Mouse (Mus musculus) pancreas, adult 10 weeks (tissue): Measurements from ENCODE around the gene Slc25a25. TPM values are rescaled to one million over a fixed set of nuclear protein-coding genes. Genes with fewer than 3 reads are reported as not detected.

Experiments
- polyA plus RNA-seq: library from polyadenylated mRNA; stranded (reverse); fragments of 350-450 nt; fragmentation: Illumina TruSeq; extraction: RNeasy Lipid Tissue Mini Kit (QIAGEN cat#74804); gene quantifications from one replicate; pipeline ENCODE4 v1.2.3, GENCODE M21; 2015; ENCODE audit warnings: low read depth, low replicate concordance; ENCODE audit not compliant: insufficient read depth

Gene Slc25a25
- polyA plus RNA-seq: 4.5 TPM

DNA sequence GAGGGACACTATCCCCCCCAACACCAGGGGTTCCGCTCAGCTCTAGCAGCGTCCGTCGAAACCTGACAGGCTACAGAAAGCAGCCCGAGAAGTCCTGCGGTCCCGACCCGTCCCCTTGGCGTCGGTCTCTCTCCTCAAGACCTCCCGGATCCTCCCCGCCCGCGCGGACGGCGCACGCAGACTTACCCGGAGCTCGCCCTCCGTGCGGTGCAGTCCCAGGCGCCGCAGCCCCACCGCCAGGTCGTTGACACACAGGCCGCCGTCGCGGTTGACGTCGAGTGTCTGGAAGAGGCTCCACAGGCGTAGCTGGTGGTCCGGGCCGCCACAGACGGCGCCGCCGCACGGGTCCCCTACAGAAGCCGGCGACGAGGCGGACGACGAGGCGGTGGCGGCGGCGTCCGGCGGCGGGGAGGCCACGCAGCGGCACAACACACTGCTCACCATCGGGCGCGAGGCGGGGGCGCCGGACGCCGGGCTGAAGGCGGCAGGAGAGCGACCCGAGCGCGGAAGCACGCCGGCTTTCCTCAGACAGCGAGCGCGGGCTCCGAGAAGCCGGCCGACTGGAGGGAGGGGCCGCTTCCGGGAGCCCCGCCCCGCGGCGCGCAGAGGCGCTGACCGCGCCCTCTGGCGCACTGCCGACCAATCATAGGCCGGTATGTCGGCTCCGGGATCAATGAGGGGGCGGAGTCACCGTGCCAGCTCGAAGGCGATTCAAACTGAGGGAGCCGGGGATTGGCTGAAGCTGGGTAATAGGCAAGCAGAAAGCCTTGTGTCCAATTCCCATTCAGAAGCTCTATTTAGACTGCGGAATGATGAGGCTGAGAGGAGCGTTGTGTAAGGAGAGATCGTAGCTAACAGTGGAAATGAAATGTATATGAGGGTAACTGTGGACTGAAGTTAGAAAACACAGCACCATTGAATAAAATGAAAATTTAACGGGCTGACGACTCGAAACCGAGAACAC is at the start of gene Slc25a25:
Gene Slc25a25 (minus strand): TSS at position 565 of the 964 bp plus-strand sequence.

DNA sequence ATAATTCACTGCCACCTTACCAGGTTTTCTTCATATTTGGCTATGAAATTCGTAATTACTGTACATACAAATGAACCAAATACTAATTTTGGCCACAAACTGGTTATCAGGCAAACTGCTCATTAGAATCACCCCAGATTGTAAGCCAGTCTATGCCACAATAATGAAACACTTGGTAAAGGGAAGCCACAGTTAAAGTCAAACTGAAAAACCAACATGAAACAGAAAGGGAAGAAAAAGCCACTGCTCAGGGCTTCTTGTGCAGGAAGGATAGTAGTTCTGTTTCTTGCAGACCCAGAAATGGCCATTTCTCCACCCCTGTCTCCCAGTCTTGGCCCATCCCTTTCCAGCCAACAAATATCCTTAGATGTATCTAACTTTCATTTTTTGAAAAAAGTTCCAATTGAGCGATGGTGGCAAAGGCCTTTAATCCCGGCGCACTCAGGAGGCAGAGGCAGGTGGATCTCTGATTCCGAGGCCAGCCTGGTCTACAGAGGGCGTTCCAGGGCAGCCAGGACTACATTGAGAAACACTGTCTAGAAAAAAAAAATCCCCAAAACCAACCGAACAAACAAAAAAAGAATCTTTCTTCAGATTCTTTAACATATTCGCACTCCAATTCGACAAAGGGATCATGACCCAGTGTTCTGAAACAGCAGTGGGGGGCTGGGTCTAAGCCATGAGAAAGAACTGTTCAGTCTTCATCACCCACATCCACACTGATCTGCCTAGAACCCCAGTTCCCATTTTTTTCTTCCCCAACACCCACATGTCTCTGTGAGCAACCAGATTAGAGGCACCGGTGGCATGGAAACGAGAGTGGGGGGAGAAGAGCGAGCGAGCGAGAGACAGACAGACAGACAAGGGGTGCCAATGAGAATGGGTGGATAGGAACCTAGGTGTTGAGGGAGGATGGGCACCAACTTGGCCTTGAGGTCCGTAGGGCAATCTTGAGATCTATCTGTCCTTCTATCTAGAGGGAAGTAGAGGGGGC is 1.2 kb downstream of the Slc25a25 start, which contains the start of gene Naif1:
Gene Naif1 (plus strand): TSS at position 697 of the 994 bp plus-strand sequence.

DNA sequence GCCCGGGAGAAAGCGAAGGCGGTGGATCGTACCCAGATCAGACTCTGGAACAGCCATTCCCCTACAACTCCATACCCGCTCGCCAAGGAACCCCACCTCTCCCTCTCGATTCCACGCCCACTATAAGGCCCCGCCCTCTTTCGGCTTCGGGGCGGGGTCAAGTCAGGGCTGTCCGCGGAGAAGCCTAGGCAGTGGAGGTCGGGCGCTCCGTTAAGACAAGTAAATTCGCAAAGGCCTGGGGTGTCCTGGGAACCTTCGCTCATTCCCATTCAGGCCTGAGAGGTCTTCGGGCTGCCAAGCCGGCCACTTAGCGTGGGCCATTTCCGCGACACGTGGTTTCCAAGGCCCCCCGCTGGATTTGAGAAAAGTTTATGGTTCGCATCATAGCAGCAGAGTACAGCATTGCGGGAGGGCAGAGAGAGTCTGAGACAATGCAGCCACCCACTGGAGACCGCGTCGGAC is 55.7 kb downstream of the Slc25a25 start, which contains the start of gene Ptges2:
Gene Ptges2 (plus strand): TSS at position 413 of the 462 bp plus-strand sequence.

DNA sequence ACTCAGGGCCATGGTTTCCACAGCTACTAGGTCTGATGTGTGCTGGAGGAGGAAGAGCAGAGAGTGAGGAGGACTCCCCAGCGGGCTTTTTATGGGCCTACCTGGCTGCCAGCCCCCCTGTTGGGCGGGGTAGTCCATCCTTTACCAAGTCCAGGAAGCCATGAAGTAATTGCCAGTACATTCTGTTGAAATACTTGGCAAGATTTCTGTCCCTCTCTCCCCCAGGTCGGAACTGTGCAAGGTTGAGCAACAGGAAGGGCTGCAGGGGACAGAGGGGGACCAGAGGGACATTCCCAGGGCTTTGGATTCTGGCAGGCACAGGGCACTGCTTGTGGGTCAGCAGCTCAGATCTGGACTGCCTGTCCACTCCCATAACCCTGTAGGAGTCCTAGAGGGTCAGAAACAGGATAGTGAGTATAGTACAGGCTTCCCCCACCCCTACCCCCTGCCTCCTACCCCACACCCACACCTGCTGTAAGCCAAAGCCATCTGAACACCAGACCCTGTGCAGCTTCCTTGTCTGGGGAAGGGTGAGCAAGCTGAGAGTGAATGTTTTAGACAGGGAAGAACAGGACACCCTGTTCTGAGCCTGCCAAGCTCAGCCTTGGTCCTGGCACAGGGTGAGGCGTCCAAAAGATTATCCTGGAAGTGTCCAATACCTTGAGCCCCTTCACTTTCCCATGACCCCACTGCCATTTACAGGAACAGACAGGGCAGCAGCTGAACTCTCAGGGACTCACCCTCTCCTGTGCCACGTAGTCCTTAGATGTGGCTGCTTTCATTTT is 63.3 kb downstream of the Slc25a25 start, which contains the start of gene Lcn2:
Gene Lcn2 (minus strand): TSS at position 547 of the 785 bp plus-strand sequence.

DNA sequence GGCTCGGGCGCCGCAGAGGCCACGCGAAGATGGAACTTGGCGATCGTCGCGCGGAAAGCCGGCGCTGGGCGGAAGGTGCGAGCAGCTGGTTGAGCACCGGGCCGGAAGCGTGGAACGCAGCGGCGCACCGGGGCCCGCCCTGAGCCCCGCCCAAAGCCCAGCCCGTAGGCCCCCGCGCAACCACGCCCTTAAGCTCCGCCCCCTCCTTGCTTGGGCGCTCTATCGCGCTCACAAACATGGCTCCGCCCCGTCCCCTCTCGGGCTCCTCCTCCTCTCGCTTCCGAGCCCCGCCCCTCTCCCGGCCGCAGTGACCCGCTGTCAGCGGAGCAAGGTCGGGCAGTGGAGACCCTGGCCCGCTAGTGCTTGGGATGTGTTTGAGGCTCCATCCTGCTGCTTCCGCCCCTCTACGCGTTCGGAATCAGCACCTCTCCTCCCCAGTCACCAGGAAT is 69.4 kb downstream of the Slc25a25 start, which contains the start of gene 1110008P14Rik:
Gene 1110008P14Rik (minus strand): TSS at position 164 of the 449 bp plus-strand sequence.

Other genes starting within 250 kb of the Slc25a25 start
- 4.7 TPM for gene Pomt1, start 214.9 kb downstream of the Slc25a25 start, polyA plus RNA-seq
- 20.1 TPM for gene Uck1, start 191.3 kb downstream of the Slc25a25 start, polyA plus RNA-seq
- 13.0 TPM for gene Golga2, start 164.1 kb downstream of the Slc25a25 start, polyA plus RNA-seq
- 67.1 TPM for gene Swi5, start 163.4 kb downstream of the Slc25a25 start, polyA plus RNA-seq
- gene Ciz1, start 99.1 kb downstream of the Slc25a25 start, polyA plus RNA-seq: 37.5 TPM
- 12.4 TPM for gene Dnm1, start 98.1 kb downstream of the Slc25a25 start, polyA plus RNA-seq
- gene 1110008P14Rik, start 69.5 kb downstream of the Slc25a25 start, polyA plus RNA-seq: 20.2 TPM
- 4.9 TPM for gene Lcn2, start 63.2 kb downstream of the Slc25a25 start, polyA plus RNA-seq
- gene Ptges2, start 55.5 kb downstream of the Slc25a25 start, polyA plus RNA-seq: 5.3 TPM
- 0.50 TPM for gene Naif1, start 988 bp downstream of the Slc25a25 start, polyA plus RNA-seq
- 7.6 TPM for gene Fam102a, start 83.9 kb upstream of the Slc25a25 start, polyA plus RNA-seq
- gene Dpm2, start 119.4 kb upstream of the Slc25a25 start, polyA plus RNA-seq: 30.0 TPM
- not detected for gene Pip5kl1, start 123.4 kb upstream of the Slc25a25 start, polyA plus RNA-seq
- gene 9430097D07Rik, start 124.2 kb upstream of the Slc25a25 start, polyA plus RNA-seq: not detected
- gene St6galnac4, start 135.7 kb upstream of the Slc25a25 start, polyA plus RNA-seq: 8.7 TPM
- gene St6galnac6, start 148.3 kb upstream of the Slc25a25 start, polyA plus RNA-seq: 8.5 TPM
- 4.1 TPM for gene Ak1, start 170.3 kb upstream of the Slc25a25 start, polyA plus RNA-seq
- gene Eng, start 195.2 kb upstream of the Slc25a25 start, polyA plus RNA-seq: 78.3 TPM